In the genomic region with DNA sequence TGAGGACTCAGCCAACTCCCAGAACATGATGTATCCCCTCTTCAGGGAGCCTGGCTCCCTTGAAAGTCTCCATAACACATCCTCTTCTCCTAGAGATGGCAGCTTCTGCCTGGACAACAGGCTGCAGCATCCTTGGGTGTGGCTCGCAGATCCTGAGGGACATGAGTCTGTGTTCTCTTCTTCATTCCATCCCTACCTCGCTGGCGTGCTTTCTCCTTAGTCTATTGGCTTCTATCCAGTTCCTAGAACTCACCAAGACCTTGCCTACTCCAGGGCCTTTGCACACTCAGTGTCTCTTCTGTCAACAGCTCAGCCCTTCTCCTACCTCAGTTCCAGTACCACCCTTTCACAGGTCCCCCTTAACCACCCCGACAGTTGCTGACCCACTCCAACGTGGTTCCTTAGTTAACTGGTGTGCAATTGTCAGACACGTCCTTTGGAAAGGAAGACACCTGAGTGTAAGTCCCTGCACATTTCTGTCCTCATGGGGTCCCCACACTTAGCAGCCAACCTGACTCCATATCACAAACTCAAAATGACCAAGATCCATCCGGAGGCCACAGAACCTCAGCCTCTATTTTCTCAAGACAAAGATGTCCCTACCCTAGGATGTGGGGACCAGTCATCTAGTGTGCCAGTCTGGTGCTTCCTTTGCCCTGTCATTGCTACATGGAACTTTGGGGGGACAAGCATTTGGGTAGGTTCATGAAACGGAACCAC, we compare ENCODE assay signal across 22 mouse cellular contexts. TPM values are rescaled to one million over a fixed set of nuclear protein-coding genes. Genes with fewer than 3 reads are reported as not detected.
A peak's percentile ranks its signal among the peaks of the same experiment; 100 is the strongest.
DNase-seq lines count a peak whose midpoint lies in the region; ATAC-seq and TF ChIP-seq lines count a peak whose summit lies in the region.
"Had no signal": no experiment of that assay in that cellular context is flagged by ENCODE, and none has a peak within 500 bp of the region (broad histone marks: within the 10 kb centered on the region; RNA-seq: fewer than 3 reads in every experiment).

No protein-coding gene starts in this region.

- H3K4me1 ChIP-seq in heart, embryonic 11.5 days (ENCODE audit: control insufficient read depth, insufficient read depth, low read length), result no peaks in the 10 kb centered on the region
- no peaks in the 10 kb centered on the region for H3K4me1 ChIP-seq in spleen, adult 2 months (ENCODE audit: control insufficient read depth, insufficient read depth, insufficient read length)
- H3K4me1 ChIP-seq in liver, embryonic 12.5 days, result peaks cover 80% of the 10 kb centered on the region
- H3K4me1 ChIP-seq: embryonic facial prominence, embryonic 15.5 days; hindbrain, embryonic 13.5 days had no signal

- no peaks in the 10 kb centered on the region for H3K36me3 ChIP-seq in heart, embryonic 11.5 days (ENCODE audit: control insufficient read depth, insufficient read depth, low read length)
- H3K36me3 ChIP-seq in spleen, adult 2 months (ENCODE audit: control insufficient read depth, insufficient read depth, low read length), result no peaks in the 10 kb centered on the region
- H3K36me3 ChIP-seq in liver, embryonic 12.5 days, result peaks cover 71% of the 10 kb centered on the region
- H3K36me3 ChIP-seq: embryonic facial prominence, embryonic 15.5 days; hindbrain, embryonic 13.5 days; limb, embryonic 10.5 days had no signal

- H3K4me3 ChIP-seq in heart, embryonic 11.5 days (ENCODE audit: low read depth, low read length), result peak overlapping the region; percentile 38
- H3K4me3 ChIP-seq in spleen, adult 2 months (ENCODE audit: extremely low read depth, insufficient read depth, insufficient read length), result no peak overlapping the region
- peak overlapping the region; percentile 83 for H3K4me3 ChIP-seq in liver, embryonic 12.5 days
- H3K4me3 ChIP-seq: embryonic facial prominence, embryonic 15.5 days; hindbrain, embryonic 13.5 days; left cerebral cortex, adult 2 months; limb, embryonic 10.5 days had no signal

- H3K27ac ChIP-seq in heart, embryonic 11.5 days (ENCODE audit: low read depth, low read length), result peak overlapping the region; percentile 84; the same call in 1 of the 2 replicates
- H3K27ac ChIP-seq in spleen, adult 2 months (ENCODE audit: insufficient read depth, low read length), result peak overlapping the region; percentile 19; the same call in 1 of the 2 replicates
- H3K27ac ChIP-seq in liver, embryonic 12.5 days, result peak overlapping the region; percentile 98
- H3K27ac ChIP-seq: embryonic facial prominence, embryonic 15.5 days; hindbrain, embryonic 13.5 days; left cerebral cortex, adult 2 months; limb, embryonic 10.5 days had no signal

- no peak for TF ChIP-seq CTCF in spleen, adult 2 months (IDR thresholded peaks at IDR 0.05; ENCODE audit: extremely low read depth, insufficient read depth, insufficient read length, insufficient replicate concordance)

- no peaks in the 10 kb centered on the region for H3K9me3 ChIP-seq in heart, embryonic 11.5 days (replicated peaks; ENCODE audit: control insufficient read depth, low read length)
- no peaks in the 10 kb centered on the region for H3K9me3 ChIP-seq in liver, embryonic 12.5 days (replicated peaks)
- H3K9me3 ChIP-seq: embryonic facial prominence, embryonic 15.5 days; hindbrain, embryonic 13.5 days; limb, embryonic 10.5 days had no signal

- DNase-seq in heart, adult 18-20 months, result no peak
- no peak for DNase-seq in spleen, adult 2 months (ENCODE audit: low read depth in 1 of 2, low spot score in 2 of 2)
- no peak for DNase-seq in spleen, adult 18-20 months
- no peak for DNase-seq in frontal cortex, postnatal 14 days (ENCODE audit: low spot score in 2 of 2)
- DNase-seq in layer of hippocampus, adult 18-20 months (ENCODE audit: low spot score in 2 of 2), result no peak
- DNase-seq: cerebellum, adult 11 months; cerebellum, postnatal 25 days; embryo, embryonic 11 days; kidney, adult 8-10 months; kidney, postnatal 14 days; lung, adult 18-20 months; retina, postnatal 1 day; right cerebral cortex, postnatal 4 days; thymus, postnatal 25 days had no signal

- 75% methylated on average over 8 of the region's 8 CpGs for WGBS in heart, embryonic 11.5 days (ENCODE audit: insufficient replicate concordance)
- 83% methylated on average over 8 of the region's 8 CpGs for WGBS in spleen, adult 2 months
- WGBS in liver, embryonic 12.5 days (ENCODE audit: insufficient replicate concordance), result 68% methylated on average over 8 of the region's 8 CpGs

- peak overlapping the region; percentile 31 for H3K9ac ChIP-seq in heart, embryonic 11.5 days (ENCODE audit: low read depth, low read length)
- H3K9ac ChIP-seq in liver, embryonic 12.5 days, result peak overlapping the region; percentile 98
- H3K9ac ChIP-seq: embryonic facial prominence, embryonic 15.5 days; hindbrain, embryonic 13.5 days had no signal

- ATAC-seq in heart, embryonic 11.5 days (replicated peaks; ENCODE audit: insufficient number of reproducible peaks, low FRiP score, low TSS enrichment), result no peak
- ATAC-seq in liver, embryonic 12.5 days, result no peak
- ATAC-seq: forebrain, embryonic 14.5 days had no signal

- peak overlapping the region; percentile 53 for H3K4me2 ChIP-seq in heart, embryonic 11.5 days
- peak overlapping the region; percentile 75 for H3K4me2 ChIP-seq in liver, embryonic 12.5 days
- H3K4me2 ChIP-seq: embryonic facial prominence, embryonic 15.5 days; hindbrain, embryonic 13.5 days had no signal

- H3K27me3 ChIP-seq in heart, embryonic 11.5 days (ENCODE audit: control insufficient read depth, insufficient read depth, low read length), result peaks cover 26% of the 10 kb centered on the region
- no peaks in the 10 kb centered on the region for H3K27me3 ChIP-seq in spleen, adult 2 months (ENCODE audit: control insufficient read depth, insufficient read depth, low read length)
- H3K27me3 ChIP-seq in liver, embryonic 12.5 days (replicated peaks), result peaks cover 55% of the 10 kb centered on the region

- TF ChIP-seq POLR2A in spleen, adult 2 months (IDR thresholded peaks at IDR 0.05; ENCODE audit: low read depth, low read length), result no peak

RNA-seq across cellular contexts. Expression of a gene that starts 4.1 kb away (rescaled TPM):
- polyA plus RNA-seq in heart, embryonic 11.5 days (2014; fragmentation: Nextera tagmentation; extraction: Ambion mirVana), result 102 and 112 TPM in 2 replicates
- total RNA-seq in heart, adult 18-20 months (2021), result 1 to 10 TPM; 1.4 to 2.3 TPM
- 301 and 381 TPM in 2 replicates for polyA plus RNA-seq in spleen, adult 2 months (2012; rRNA removed)
- 913 and 972 TPM in 2 replicates for polyA plus RNA-seq in liver, embryonic 12.5 days (2016; fragmentation: Nextera tagmentation; extraction: Ambion mirVana)
- total RNA-seq in layer of hippocampus, adult 18-20 months (2021), result under 1 TPM; 0.30 to 0.41 TPM

RNA-seq across cellular contexts. Expression of a gene that starts 31.3 kb away (rescaled TPM):
- polyA plus RNA-seq in heart, embryonic 11.5 days (2014; fragmentation: Nextera tagmentation; extraction: Ambion mirVana), result 1.3 TPM in 2 replicates
- under 1 TPM in 1 of 2 experiments, not detected in 1; 0.64 TPM for total RNA-seq in heart, adult 18-20 months (2021)
- polyA plus RNA-seq in spleen, adult 2 months (2012; rRNA removed), result 3.6 and 4.0 TPM in 2 replicates
- 1.9 and 2.1 TPM in 2 replicates for polyA plus RNA-seq in liver, embryonic 12.5 days (2016; fragmentation: Nextera tagmentation; extraction: Ambion mirVana)
- 100 to 1,000 TPM; 489 to 499 TPM for total RNA-seq in layer of hippocampus, adult 18-20 months (2021)
- total RNA-seq: megakaryocyte-erythroid progenitor cell, adult 5-6 weeks had no signal

RNA-seq across cellular contexts. Expression of a gene that starts 42.4 kb away (rescaled TPM):
- 52.4 and 56.4 TPM in 2 replicates for polyA plus RNA-seq in heart, embryonic 11.5 days (2014; fragmentation: Nextera tagmentation; extraction: Ambion mirVana)
- 10 to 100 TPM; 49.2 to 49.9 TPM for total RNA-seq in heart, adult 18-20 months (2021)
- 29.9 and 30.7 TPM in 2 replicates for polyA plus RNA-seq in spleen, adult 2 months (2012; rRNA removed)
- 97.2 and 98.8 TPM in 2 replicates for polyA plus RNA-seq in liver, embryonic 12.5 days (2016; fragmentation: Nextera tagmentation; extraction: Ambion mirVana)
- total RNA-seq in layer of hippocampus, adult 18-20 months (2021), result 100 to 1,000 TPM; 131 to 135 TPM

RNA-seq across cellular contexts. Expression of a gene that starts 45.8 kb away (rescaled TPM):
- 274 and 281 TPM in 2 replicates for polyA plus RNA-seq in heart, embryonic 11.5 days (2014; fragmentation: Nextera tagmentation; extraction: Ambion mirVana)
- total RNA-seq in heart, adult 18-20 months (2021), result 100 to 1,000 TPM; 187 to 194 TPM
- polyA plus RNA-seq in spleen, adult 2 months (2012; rRNA removed), result 348 and 407 TPM in 2 replicates
- 365 and 367 TPM in 2 replicates for polyA plus RNA-seq in liver, embryonic 12.5 days (2016; fragmentation: Nextera tagmentation; extraction: Ambion mirVana)
- 10 to 100 TPM; 62.9 to 64.5 TPM for total RNA-seq in layer of hippocampus, adult 18-20 months (2021)

Comparison
In these comparisons a context has a peak if more than half of its experiments do, and no peak if none do; other contexts are left out.
1. H3K27ac ChIP-seq: peak in every context shown above with its lines; median percentile 98 in liver, embryonic 12.5 days; 84 in heart, embryonic 11.5 days; 19 in spleen, adult 2 months.